Mouse (Mus musculus) heart, postnatal 0 days (tissue): ENCODE results near the gene Zfp592.

ENCODE experiments used
- CTCF ChIP-seq: IDR thresholded peaks from 2 replicates; pipeline ENCODE4 v1.5.1; 2016; ENCODE audit warnings: antibody characterized with exemption, control low read depth, low read depth
- EP300 ChIP-seq: IDR thresholded peaks from 2 replicates; pipeline ENCODE4 v1.6.1; 2016; ENCODE audit warnings: antibody characterized with exemption, low read depth

- TF ChIP-seq CTCF (no peak), EP300 (no peak)
Observed at GRCm38 (mm10) chr7:80986458-80987187, 6.9 kb upstream of the Zfp592 start.
